Mouse (Mus musculus) ovary, adult 18-20 months (tissue): Measurements from ENCODE around the gene Apela.

Source experiments
- DNase-seq: peaks from one replicate; pipeline ENCODE4 v3.0.0; 2022; ENCODE audit warnings: low spot score, mixed read lengths

Gene Apela

GRCm38 (mm10) chr8:65037117-65037533 is at the start of gene Apela:
Gene Apela (minus strand): TSS chr8:65037336.
- peak; percentile 5 for DNase-seq

GRCm38 (mm10) chr8:65085680-65086079 is 48.5 kb upstream of the Apela start:
- no peak for DNase-seq

- DNase-seq = peak; percentile 20
Measured at GRCm38 (mm10) chr8:65080731-65081130, 43.6 kb upstream of the Apela start.

GRCm38 (mm10) chr8:65074733-65075132 is 37.6 kb upstream of the Apela start, which contains the start of gene Gm10663:
Gene Gm10663 (plus strand): TSS chr8:65075033.
- no peak for DNase-seq

- DNase-seq = no peak
Measured at GRCm38 (mm10) chr8:65070996-65071395, 33.9 kb upstream of the Apela start.

GRCm38 (mm10) chr8:65068473-65068819 is 31.3 kb upstream of the Apela start:
- DNase-seq = no peak

GRCm38 (mm10) chr8:65067694-65068472 is 30.7 kb upstream of the Apela start:
- DNase-seq = no peak

- no peak for DNase-seq
Measured at GRCm38 (mm10) chr8:65067031-65067430, 29.9 kb upstream of the Apela start.

GRCm38 (mm10) chr8:65065622-65066021 is 28.5 kb upstream of the Apela start:
- DNase-seq = no peak

- DNase-seq = no peak
Measured at GRCm38 (mm10) chr8:65064071-65064470, 26.9 kb upstream of the Apela start.

- DNase-seq = no peak
Measured at GRCm38 (mm10) chr8:65062195-65062594, 25.1 kb upstream of the Apela start.

GRCm38 (mm10) chr8:65056722-65057121 is 19.6 kb upstream of the Apela start:
- DNase-seq = no peak

- DNase-seq = no peak
Measured at GRCm38 (mm10) chr8:65053968-65054367, 16.8 kb upstream of the Apela start.

GRCm38 (mm10) chr8:65053554-65053953 is 16.4 kb upstream of the Apela start:
- no peak for DNase-seq

GRCm38 (mm10) chr8:65047801-65048200 is 10.7 kb upstream of the Apela start:
- no peak for DNase-seq

GRCm38 (mm10) chr8:65047193-65047592 is 10.1 kb upstream of the Apela start:
- no peak for DNase-seq

GRCm38 (mm10) chr8:65046565-65046964 is 9.4 kb upstream of the Apela start:
- no peak for DNase-seq

GRCm38 (mm10) chr8:65034136-65034535 is 3.0 kb downstream of the Apela start:
- no peak for DNase-seq

- DNase-seq = no peak
Measured at GRCm38 (mm10) chr8:65033056-65033455, 4.1 kb downstream of the Apela start.

GRCm38 (mm10) chr8:65032107-65032506 is 5.0 kb downstream of the Apela start:
- no peak for DNase-seq

- DNase-seq = no peak
Measured at GRCm38 (mm10) chr8:65030735-65031485, 6.2 kb downstream of the Apela start.

- DNase-seq = no peak
Measured at GRCm38 (mm10) chr8:65029776-65030175, 7.4 kb downstream of the Apela start.

- DNase-seq = no peak
Measured at GRCm38 (mm10) chr8:65028959-65029686, 8.0 kb downstream of the Apela start.
